Mouse (Mus musculus) 416B (cell line): Measurements from ENCODE around the gene Bpgm.

ENCODE experiments used
- DNase-seq: peaks from one replicate; pipeline ENCODE4 v3.0.0; 2011; ENCODE audit warnings: low read depth

The Bpgm gene

GRCm38 (mm10) chr6:34528131-34528530 lies 52.1 kb downstream of the Bpgm start:
- DNase-seq, result peak; percentile 29

- DNase-seq, result no peak
Observed at GRCm38 (mm10) chr6:34529992-34530391, 54.0 kb downstream of the Bpgm start.

- DNase-seq, result no peak
Observed at GRCm38 (mm10) chr6:34533055-34533454, 57.0 kb downstream of the Bpgm start.

- no peak for DNase-seq
Observed at GRCm38 (mm10) chr6:34533896-34534295, 57.9 kb downstream of the Bpgm start.

DNA sequence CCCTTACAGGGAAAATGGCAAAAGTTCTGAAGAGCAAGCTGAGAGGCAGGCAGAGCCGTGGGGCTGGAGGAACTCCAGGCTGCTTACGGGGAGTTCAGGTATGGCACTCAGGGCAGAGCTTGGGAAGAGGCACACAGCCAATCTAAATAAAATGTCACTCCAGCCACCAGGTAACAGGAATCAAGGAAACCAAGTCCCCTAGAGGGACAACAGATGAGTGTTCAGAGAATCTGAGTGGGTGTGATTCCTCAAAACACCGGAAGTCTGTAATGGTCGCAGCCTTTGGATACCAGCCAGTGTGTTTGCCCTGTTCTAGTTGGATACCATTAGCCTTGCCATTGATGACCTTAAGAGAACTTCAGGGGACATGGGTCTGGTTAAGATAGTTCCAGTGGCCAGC lies 66.9 kb downstream of the Bpgm start:
- DNase-seq, result no peak

- DNase-seq, result no peak
Observed at GRCm38 (mm10) chr6:34543303-34544206, 67.5 kb downstream of the Bpgm start.

- no peak for DNase-seq
Observed at GRCm38 (mm10) chr6:34544207-34544602, 68.2 kb downstream of the Bpgm start.

DNA sequence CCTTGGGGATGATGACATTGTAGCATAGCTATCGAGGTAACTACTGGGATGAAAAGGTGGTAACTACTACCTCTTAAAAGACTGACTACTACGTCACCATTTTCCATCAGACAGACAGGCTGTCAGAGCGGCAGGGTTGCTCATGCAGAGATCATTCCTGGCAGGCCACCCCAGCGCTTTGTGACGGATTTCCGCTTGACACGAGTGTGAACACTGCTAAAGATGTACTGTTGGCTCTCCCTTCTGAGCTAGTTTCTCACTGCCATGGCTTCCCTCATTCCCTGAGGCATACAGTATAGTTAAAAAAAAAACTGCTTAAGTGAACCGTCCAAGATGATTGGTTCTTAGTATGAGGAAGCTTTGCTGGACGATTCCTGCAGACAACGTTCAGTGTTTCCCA lies 69.3 kb downstream of the Bpgm start:
- DNase-seq, result no peak

DNA sequence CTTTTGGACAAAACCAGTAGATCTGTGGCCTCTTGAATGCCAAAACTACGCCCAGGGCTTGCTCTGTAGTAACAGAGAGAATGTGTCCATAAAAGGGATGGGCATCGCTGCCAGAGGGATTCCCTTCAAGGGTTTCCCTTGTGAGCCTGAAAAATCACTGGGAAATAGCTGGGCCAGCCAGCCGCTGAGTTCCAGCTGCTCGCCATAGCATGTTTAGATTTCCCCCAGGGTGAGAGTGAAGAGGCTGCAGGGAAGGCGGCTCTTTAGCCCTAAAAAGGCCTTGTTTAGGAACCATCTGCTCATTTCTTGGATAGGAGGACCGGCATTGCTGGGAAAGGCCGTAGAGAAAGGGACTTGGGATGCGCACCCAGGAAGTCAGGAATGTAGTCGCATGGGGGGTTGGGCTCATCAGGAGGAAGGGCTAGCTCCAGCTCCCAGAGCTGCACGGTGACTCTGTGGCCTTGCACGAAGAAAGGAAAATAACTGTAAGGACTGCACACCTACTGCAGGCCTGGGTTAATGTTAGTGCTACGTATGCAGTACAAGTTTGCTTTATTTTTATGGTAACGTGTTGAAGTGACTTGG lies 72.5 kb downstream of the Bpgm start:
- no peak for DNase-seq

- peak; percentile 41 for DNase-seq
Observed at GRCm38 (mm10) chr6:34549017-34549416, 73.0 kb downstream of the Bpgm start.

- DNase-seq, result no peak
Observed at GRCm38 (mm10) chr6:34552489-34553157, 76.6 kb downstream of the Bpgm start.

DNA sequence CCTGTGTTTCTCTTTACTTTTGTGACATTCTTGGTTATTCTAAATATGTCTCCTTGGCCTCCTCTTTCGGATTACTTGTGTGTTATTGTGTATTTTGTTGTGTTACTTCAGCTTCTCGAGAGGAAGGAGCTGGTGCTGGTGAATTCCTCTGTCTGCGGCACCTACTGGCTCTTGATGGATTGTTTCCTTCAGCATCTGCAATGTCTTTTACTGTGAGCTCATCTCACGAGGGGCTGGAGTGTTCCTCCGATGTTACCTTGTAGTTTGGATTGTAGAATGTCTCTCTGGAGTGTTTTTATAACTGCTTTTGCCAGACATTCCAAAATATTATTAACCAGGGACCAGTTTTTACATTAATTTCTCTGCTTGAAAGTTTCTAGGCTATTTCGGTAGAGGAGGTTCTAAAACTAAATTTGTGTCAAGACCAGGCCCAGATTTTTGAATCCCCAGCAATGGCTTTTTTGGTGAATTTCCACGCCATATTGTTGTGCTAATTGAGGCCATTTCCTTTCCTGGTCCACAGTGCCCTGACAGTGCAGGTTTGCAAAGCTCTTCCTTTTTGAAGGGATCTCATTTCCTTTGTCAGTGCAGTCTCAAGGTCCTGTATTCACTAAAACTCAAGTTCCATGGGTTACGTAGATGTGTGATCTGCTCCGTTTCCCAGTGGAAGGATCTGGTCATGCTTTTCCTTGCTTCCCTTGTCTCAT lies 78.4 kb downstream of the Bpgm start:
- no peak for DNase-seq
